Mouse (Mus musculus): ENCODE results near the gene Ssbp3.

Gene Ssbp3

GRCm38 (mm10) chr4:107096043-107096442 is 185.5 kb downstream of the Ssbp3 start:
- DNase-seq (ENCODE audit: low read depth, low spot score): no peak

GRCm38 (mm10) chr4:107096841-107097373 is 186.4 kb downstream of the Ssbp3 start, which contains the start of gene Cdcp2:
Gene Cdcp2 (plus strand): TSS chr4:107096891.
- DNase-seq (ENCODE audit: low read depth, low spot score): no peak

- no peak for DNase-seq (ENCODE audit: low read depth, low spot score)
Observed at GRCm38 (mm10) chr4:107097871-107098270, 187.4 kb downstream of the Ssbp3 start.

- DNase-seq (ENCODE audit: low read depth, low spot score): no peak
Observed at GRCm38 (mm10) chr4:107098375-107098774, 187.9 kb downstream of the Ssbp3 start.

DNA sequence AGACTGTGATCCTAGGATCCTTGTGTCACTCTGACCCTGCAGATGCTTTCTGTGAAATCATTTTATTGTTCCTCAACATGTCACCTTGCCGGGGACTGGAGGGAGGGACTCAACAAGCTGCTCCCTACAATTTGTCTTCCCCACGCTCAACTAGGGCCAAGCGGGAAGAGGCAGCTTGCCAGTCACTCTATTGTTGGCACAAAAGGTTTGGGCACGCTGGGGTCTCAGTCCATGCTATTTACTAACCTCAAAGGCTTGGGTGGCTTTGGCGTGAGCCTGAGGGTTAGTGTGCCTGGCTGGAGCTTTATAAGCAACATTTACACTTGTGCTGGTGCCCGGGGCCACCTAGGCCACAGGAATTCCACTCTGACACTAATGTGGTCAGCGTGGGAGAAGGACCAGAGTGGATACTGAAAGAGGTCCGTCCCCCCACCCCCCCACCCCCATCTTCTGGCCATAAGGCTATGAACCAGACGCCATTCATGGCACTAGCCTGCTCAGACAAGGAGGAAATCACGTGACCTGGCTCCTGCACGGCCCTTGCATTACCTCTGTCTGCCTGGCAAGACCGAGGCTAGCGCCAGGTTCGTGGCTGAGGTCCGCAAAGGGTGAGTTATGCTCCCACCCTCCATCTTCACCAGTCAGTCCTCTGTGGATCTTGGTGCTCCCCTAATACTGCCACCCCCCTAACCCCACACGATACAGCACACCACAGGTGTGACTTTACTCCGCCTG is 188.5 kb downstream of the Ssbp3 start:
- peak; percentile 7 for DNase-seq (ENCODE audit: low read depth, low spot score)

All from CD4-positive, CD25-positive, alpha-beta regulatory T cell, adult 2 months (primary cell).